In genomic region chr11:50850989-50851601, GRCm38 (mm10) we compare ENCODE assay signal across 8 mouse cellular contexts. TPM values are rescaled to one million over a fixed set of nuclear protein-coding genes. Genes with fewer than 3 reads are reported as not detected.
DNase-seq lines count a peak whose midpoint lies in the region; ATAC-seq and TF ChIP-seq lines count a peak whose summit lies in the region.

No protein-coding gene starts in this region.

- peak overlapping the region; percentile 36 for H3K4me3 ChIP-seq in heart, adult 2 months
- H3K4me3 ChIP-seq in CH12.LX (replicated peaks in 1 of 3; ENCODE audit: low read depth in 2 of 3, low read length in 2 of 3, poor library complexity in 1 of 3): peak overlapping the region in 2 of 3 experiments; percentile 9 to 10
- peak overlapping the region; percentile 47 for H3K4me3 ChIP-seq in embryonic facial prominence, embryonic 12.5 days
- peak overlapping the region; percentile 36 for H3K4me3 ChIP-seq in intestine, embryonic 14.5 days (ENCODE audit: low read depth, low read length)
- peak overlapping the region; percentile 48 for H3K4me3 ChIP-seq in midbrain, embryonic 12.5 days

- TF ChIP-seq RAD21 in CH12.LX (IDR thresholded peaks at IDR 0.05; ENCODE audit: low read depth, low read length): no peak

- no peak overlapping the region for H3K27ac ChIP-seq in heart, adult 2 months
- no peak overlapping the region for H3K27ac ChIP-seq in CH12.LX (ENCODE audit: insufficient read depth, low read depth)
- no peak overlapping the region for H3K27ac ChIP-seq in embryonic facial prominence, embryonic 12.5 days
- no peak overlapping the region for H3K27ac ChIP-seq in intestine, embryonic 14.5 days (ENCODE audit: low read depth)
- no peak overlapping the region for H3K27ac ChIP-seq in midbrain, embryonic 12.5 days (replicated peaks)

- H3K4me1 ChIP-seq in heart, adult 2 months (ENCODE audit: control insufficient read depth, insufficient read depth, low read length): no peaks in the 10 kb centered on the region
- H3K4me1 ChIP-seq in CH12.LX (ENCODE audit: control insufficient read depth in 1 of 2, insufficient read depth in 2 of 2): peaks cover 19 to 42% of the 10 kb centered on the region in 2 experiments
- peaks cover 19% of the 10 kb centered on the region for H3K4me1 ChIP-seq in embryonic facial prominence, embryonic 12.5 days
- peaks cover 13% of the 10 kb centered on the region for H3K4me1 ChIP-seq in intestine, embryonic 14.5 days (replicated peaks; ENCODE audit: control insufficient read depth, insufficient read depth, low read length)
- peaks cover 14% of the 10 kb centered on the region for H3K4me1 ChIP-seq in midbrain, embryonic 12.5 days

- in situ Hi-C loops in CH12.LX (cut with MboI; ENCODE audit: low pct_ligation_motif_present, low pct_unique_long_range_greater_than_20kb, low sequenced_read_pairs): no loop called here

- no peak for TF ChIP-seq POLR2A in heart, adult 2 months (IDR thresholded peaks at IDR 0.05; ENCODE audit: insufficient read depth, low read depth, low read length)
- TF ChIP-seq POLR2A in CH12.LX (IDR thresholded peaks at IDR 0.05; ENCODE audit: low read depth, low read length): no peak

- under 1% methylated on average over 72 of the region's 72 CpGs for WGBS in heart, adult 2 months
- WGBS in embryonic facial prominence, embryonic 12.5 days: under 1% methylated on average over 68 of the region's 72 CpGs
- WGBS in intestine, embryonic 14.5 days: under 1% methylated on average over 64 of the region's 72 CpGs
- WGBS in midbrain, embryonic 12.5 days: under 1% methylated on average over 72 of the region's 72 CpGs

- no peak for TF ChIP-seq CTCF in heart, adult 2 months (IDR thresholded peaks at IDR 0.05)
- no peak for TF ChIP-seq CTCF in CH12.LX (conservative IDR thresholded peaks at IDR 0.05 in 1 of 2, IDR thresholded peaks at IDR 0.05 in 1 of 2; ENCODE audit: low read depth in 2 of 2, low read length in 2 of 2)

- peaks cover 17% of the 10 kb centered on the region for H3K9me3 ChIP-seq in CH12.LX (replicated peaks; ENCODE audit: low read length)
- 0 out of 2 replicates have a peak, but pooled peaks cover 3% of the 10 kb centered on the region for H3K9me3 ChIP-seq in embryonic facial prominence, embryonic 12.5 days
- H3K9me3 ChIP-seq in intestine, embryonic 14.5 days (ENCODE audit: control insufficient read depth, low read length): 0 out of 2 replicates have a peak, but pooled peaks cover 4% of the 10 kb centered on the region
- H3K9me3 ChIP-seq in midbrain, embryonic 12.5 days: no peaks in the 10 kb centered on the region

- H3K27me3 ChIP-seq in heart, adult 2 months (ENCODE audit: control insufficient read depth, insufficient read depth, low read length): peaks cover 7% of the 10 kb centered on the region
- peaks cover 19% of the 10 kb centered on the region for H3K27me3 ChIP-seq in CH12.LX (replicated peaks)
- peaks cover 72% of the 10 kb centered on the region for H3K27me3 ChIP-seq in embryonic facial prominence, embryonic 12.5 days
- H3K27me3 ChIP-seq in intestine, embryonic 14.5 days (replicated peaks; ENCODE audit: control insufficient read depth, insufficient read depth, low read length): peaks cover 61% of the 10 kb centered on the region
- H3K27me3 ChIP-seq in midbrain, embryonic 12.5 days: peaks cover 63% of the 10 kb centered on the region

- TF ChIP-seq EP300 in heart, adult 2 months (IDR thresholded peaks at IDR 0.05; ENCODE audit: insufficient read depth, low read depth, low read length): no peak
- TF ChIP-seq EP300 in CH12.LX (IDR thresholded peaks at IDR 0.05; ENCODE audit: low read length): no peak

- intact Hi-C loops in heart, adult 2 months (cut with DNase I): no loop called here

- H3K9ac ChIP-seq in heart, adult 2 months (ENCODE audit: low read depth, low read length): no peak overlapping the region
- H3K9ac ChIP-seq in CH12.LX (ENCODE audit: insufficient read depth, low read depth): no peak overlapping the region
- peak overlapping the region; percentile 39 for H3K9ac ChIP-seq in embryonic facial prominence, embryonic 12.5 days
- peak overlapping the region; percentile 27 for H3K9ac ChIP-seq in intestine, embryonic 14.5 days (ENCODE audit: low read length)
- peak overlapping the region; percentile 43 for H3K9ac ChIP-seq in midbrain, embryonic 12.5 days (replicated peaks)

- dilution Hi-C loops in CH12.LX (cut with MboI; ENCODE audit: extremely low pct_ligation_motif_present, extremely low pct_unique_long_range_greater_than_20kb, low sequenced_read_pairs): no loop called here

- H3K79me2 ChIP-seq in heart, adult 2 months (replicated peaks; ENCODE audit: control insufficient read depth, insufficient read depth, low read length): no peaks in the 10 kb centered on the region
- H3K79me2 ChIP-seq in CH12.LX (replicated peaks; ENCODE audit: control insufficient read depth, extremely low read depth, insufficient read depth, poor library complexity, severe bottlenecking): no peaks in the 10 kb centered on the region

- ATAC-seq in embryonic facial prominence, embryonic 12.5 days (ENCODE audit: insufficient number of reproducible peaks, insufficient read depth, low FRiP score, low TSS enrichment): no peak
- no peak; the same call in 1 of the 2 replicates for ATAC-seq in intestine, embryonic 14.5 days (replicated peaks; ENCODE audit: low FRiP score, low TSS enrichment, low read depth)
- peak; percentile 41; the same call in 1 of the 2 replicates for ATAC-seq in midbrain, embryonic 12.5 days (ENCODE audit: low FRiP score, low read depth)

- peak overlapping the region; percentile 76 for H3K4me2 ChIP-seq in CH12.LX (ENCODE audit: insufficient read depth, low read depth, poor library complexity, severe bottlenecking)
- H3K4me2 ChIP-seq in embryonic facial prominence, embryonic 12.5 days (replicated peaks): peak overlapping the region; percentile 88
- H3K4me2 ChIP-seq in intestine, embryonic 14.5 days (ENCODE audit: low read length): peak overlapping the region; percentile 83
- H3K4me2 ChIP-seq in midbrain, embryonic 12.5 days (replicated peaks): peak overlapping the region; percentile 92

- peak in 1 of 2 experiments; percentile 12 for DNase-seq in heart, adult 2 months
- no peak for DNase-seq in heart, adult 8-10 months (ENCODE audit: low spot score)
- no peak for DNase-seq in CH12.LX (ENCODE audit: extremely low read depth)
- no peak for DNase-seq in intestine, embryonic 14.5 days (ENCODE audit: low spot score)
- DNase-seq in MN1 (ENCODE audit: low spot score): no peak
- no peak for DNase-seq in testis, postnatal 14 days (ENCODE audit: low spot score)

- H3K36me3 ChIP-seq in heart, adult 2 months (ENCODE audit: control insufficient read depth, insufficient read depth, low read length): no peaks in the 10 kb centered on the region
- H3K36me3 ChIP-seq in CH12.LX (replicated peaks in 1 of 2; ENCODE audit: control insufficient read depth in 1 of 2, insufficient read depth in 1 of 2, low read length in 1 of 2): no peaks in the 10 kb centered on the region
- H3K36me3 ChIP-seq in embryonic facial prominence, embryonic 12.5 days: no peaks in the 10 kb centered on the region
- no peaks in the 10 kb centered on the region for H3K36me3 ChIP-seq in intestine, embryonic 14.5 days (ENCODE audit: control insufficient read depth, insufficient read depth, low read length)
- no peaks in the 10 kb centered on the region for H3K36me3 ChIP-seq in midbrain, embryonic 12.5 days

RNA-seq across cellular contexts. Expression of gene Grm6, which starts 0.6 kb away (rescaled TPM):
- under 1 TPM in 1 of 2 experiments, not detected in 1; 0.07 TPM for total RNA-seq in heart, adult 2 months (2021)
- polyA plus RNA-seq in heart, adult 2 months (2012; rRNA removed): 0.06 TPM in 1 of 2 replicates, not detected in the other
- total RNA-seq in heart, adult 8-10 months (2022): not detected
- 0.08 and 0.21 TPM in 2 replicates for total RNA-seq in CH12.LX (2012; rRNA removed)
- 0.23 and 0.42 TPM in 2 replicates for total RNA-seq in CH12.LX (2014; rRNA removed)
- 0.74 and 1.0 TPM in 2 replicates for polyA plus RNA-seq in CH12.LX (2012; ENCODE audit: insufficient read length, low read depth)
- not detected in 2 replicates for polyA plus RNA-seq in embryonic facial prominence, embryonic 12.5 days (2016; fragmentation: Nextera tagmentation; extraction: Ambion mirVana)
- polyA plus RNA-seq in intestine, embryonic 14.5 days (2014; fragmentation: Nextera tagmentation; extraction: Ambion mirVana): not detected in 2 replicates
- not detected in 2 replicates for polyA plus RNA-seq in midbrain, embryonic 12.5 days (2016; fragmentation: Nextera tagmentation; extraction: Ambion mirVana)

RNA-seq across cellular contexts. Expression of gene Zfp879, which starts 9.7 kb away (rescaled TPM):
- 1 to 10 TPM; 1.4 to 1.7 TPM for total RNA-seq in heart, adult 2 months (2021)
- 0.37 and 0.53 TPM in 2 replicates for polyA plus RNA-seq in heart, adult 2 months (2012; rRNA removed)
- total RNA-seq in heart, adult 8-10 months (2022): 1 to 10 TPM; 1.2 to 2.1 (median 1.7) TPM
- total RNA-seq in CH12.LX (2012; rRNA removed) (not detected in 2 replicates), CH12.LX (2014; rRNA removed) (not detected in 2 replicates)
- not detected in 2 replicates for polyA plus RNA-seq in CH12.LX (2012; ENCODE audit: insufficient read length, low read depth)
- 0.77 and 1.1 TPM in 2 replicates for polyA plus RNA-seq in embryonic facial prominence, embryonic 12.5 days (2016; fragmentation: Nextera tagmentation; extraction: Ambion mirVana)
- polyA plus RNA-seq in intestine, embryonic 14.5 days (2014; fragmentation: Nextera tagmentation; extraction: Ambion mirVana): 0.78 and 0.89 TPM in 2 replicates
- polyA plus RNA-seq in midbrain, embryonic 12.5 days (2016; fragmentation: Nextera tagmentation; extraction: Ambion mirVana): 1.1 and 1.8 TPM in 2 replicates

RNA-seq across cellular contexts. Expression of gene Zfp354c, which starts 23.6 kb away (rescaled TPM):
- 1 to 10 TPM; 2.9 to 4.1 TPM for total RNA-seq in heart, adult 2 months (2021)
- polyA plus RNA-seq in heart, adult 2 months (2012; rRNA removed): 0.70 and 2.2 TPM in 2 replicates
- 1 to 10 TPM; 2.3 to 3.6 (median 2.5) TPM for total RNA-seq in heart, adult 8-10 months (2022)
- total RNA-seq in CH12.LX (2012; rRNA removed) (1.1 and 1.4 TPM in 2 replicates), CH12.LX (2014; rRNA removed) (1.9 and 2.1 TPM in 2 replicates)
- 2.2 TPM in 2 replicates for polyA plus RNA-seq in CH12.LX (2012; ENCODE audit: insufficient read length, low read depth)
- 53.7 and 54.5 TPM in 2 replicates for polyA plus RNA-seq in embryonic facial prominence, embryonic 12.5 days (2016; fragmentation: Nextera tagmentation; extraction: Ambion mirVana)
- 29.0 and 32.6 TPM in 2 replicates for polyA plus RNA-seq in intestine, embryonic 14.5 days (2014; fragmentation: Nextera tagmentation; extraction: Ambion mirVana)
- 58.1 and 59.2 TPM in 2 replicates for polyA plus RNA-seq in midbrain, embryonic 12.5 days (2016; fragmentation: Nextera tagmentation; extraction: Ambion mirVana)

RNA-seq across cellular contexts. Expression of gene Zfp454, which starts 36.4 kb away (rescaled TPM):
- total RNA-seq in heart, adult 2 months (2021): 1 to 10 TPM in 1 of 2 experiments, under 1 TPM in 1; 0.78 to 1.3 TPM
- polyA plus RNA-seq in heart, adult 2 months (2012; rRNA removed): 0.27 and 1.5 TPM in 2 replicates
- 1 to 10 TPM in 1 of 4 experiments, under 1 TPM in 3; 0.41 to 1.8 (median 0.85) TPM for total RNA-seq in heart, adult 8-10 months (2022)
- total RNA-seq in CH12.LX (2012; rRNA removed) (not detected in 2 replicates), CH12.LX (2014; rRNA removed) (not detected in 2 replicates)
- not detected in 2 replicates for polyA plus RNA-seq in CH12.LX (2012; ENCODE audit: insufficient read length, low read depth)
- polyA plus RNA-seq in embryonic facial prominence, embryonic 12.5 days (2016; fragmentation: Nextera tagmentation; extraction: Ambion mirVana): 13.7 and 15.5 TPM in 2 replicates
- 5.4 and 8.3 TPM in 2 replicates for polyA plus RNA-seq in intestine, embryonic 14.5 days (2014; fragmentation: Nextera tagmentation; extraction: Ambion mirVana)
- polyA plus RNA-seq in midbrain, embryonic 12.5 days (2016; fragmentation: Nextera tagmentation; extraction: Ambion mirVana): 17.3 and 19.3 TPM in 2 replicates

Comparison
In these comparisons a context has a peak if more than half of its experiments do, and no peak if none do; other contexts are left out.
1. H3K9ac ChIP-seq: peak in embryonic facial prominence, embryonic 12.5 days (single experiment), intestine, embryonic 14.5 days (single experiment) and midbrain, embryonic 12.5 days (single experiment); none in heart, adult 2 months (single experiment) and CH12.LX (single experiment).
2. Peak in every context shown above with its lines, with median percentiles within 50 percentile points of each other: H3K4me3 ChIP-seq and H3K4me2 ChIP-seq.